Mouse (Mus musculus) layer of hippocampus, adult 9-11 months (tissue): ENCODE measurements at regions not wholly inside any gene's neighbourhood (a gene's known extent, or its start where the extent isn't known, plus 50 kb on each side); places are given as distances from the start of the nearest gene placed in this dataset.
A peak's percentile ranks its signal among the peaks of the same experiment; 100 is the strongest.
"Not testable (repeated sequence)": the region's sequence is repeated elsewhere in the genome, so short reads cannot be mapped to it uniquely, and the experiment has no call there.

ENCODE experiments used
- DNase-seq: peaks from one replicate; pipeline ENCODE4 v3.0.0; 2022

- peak; percentile 2 for DNase-seq
Measured at GRCm38 (mm10) chr4:29820141-29820540, 1007.2 kb downstream of the Epha7 start.

DNA sequence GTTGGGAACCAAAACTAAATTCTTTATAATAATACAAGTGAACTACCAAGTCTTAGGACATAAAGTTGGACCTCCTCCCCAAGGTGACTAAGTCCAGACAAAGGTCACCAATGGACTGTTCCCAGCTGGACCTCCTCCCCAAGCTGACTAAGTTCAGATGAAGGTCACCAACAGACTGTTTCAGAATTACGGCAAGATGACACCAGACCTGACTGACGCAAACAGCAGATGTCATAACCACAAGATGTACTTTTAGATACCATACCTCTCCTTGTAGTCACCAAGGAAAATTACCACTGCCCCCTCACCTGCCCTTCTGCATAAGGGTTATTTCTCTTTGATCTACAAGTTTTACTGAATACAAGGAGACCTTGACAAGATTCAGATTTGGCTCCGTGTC is 1017.8 kb downstream of the Epha7 start:
- DNase-seq, result not testable (repeated sequence)

GRCm38 (mm10) chr4:29832774-29833173 is 1019.8 kb downstream of the Epha7 start:
- no peak for DNase-seq

DNA sequence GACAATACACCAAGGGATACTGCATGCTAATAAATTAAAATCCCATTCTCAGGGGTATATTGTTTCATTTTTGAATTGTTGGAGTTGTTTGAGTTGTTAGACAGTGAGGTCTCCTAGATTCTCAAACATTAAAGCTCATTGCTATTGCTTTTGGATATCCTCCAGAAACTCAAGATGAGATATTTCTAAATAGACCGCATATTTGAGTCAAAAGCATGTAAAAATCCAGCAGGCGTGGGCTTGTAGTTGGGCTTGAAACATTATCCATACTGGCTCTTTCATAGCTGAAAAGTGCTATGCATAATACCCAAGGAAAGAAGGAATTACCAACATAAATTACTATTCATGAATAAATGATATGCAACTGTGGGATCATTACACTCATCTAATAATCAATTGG is 1043.7 kb downstream of the Epha7 start:
- no peak for DNase-seq
